Mouse (Mus musculus) liver, postnatal 0 days (tissue): ENCODE measurements at regions not wholly inside any gene's neighbourhood (a gene's known extent, or its start where the extent isn't known, plus 50 kb on each side); places are given as distances from the start of the nearest gene placed in this dataset.

Source experiments
- CTCF ChIP-seq: sonication (generic); IDR thresholded peaks from 2 replicates; pipeline ENCODE4 v1.5.1; 2016; ENCODE audit warnings: antibody characterized with exemption, low read depth
- EP300 ChIP-seq: IDR thresholded peaks from 2 replicates; pipeline ENCODE4 v1.6.1; 2016; ENCODE audit warnings: antibody characterized with exemption, low read depth, mild to moderate bottlenecking

- TF ChIP-seq CTCF (no peak), EP300 (no peak)
Observed at GRCm38 (mm10) chr5:133113183-133113582, 570.0 kb upstream of the Auts2 start.
